Mouse (Mus musculus): ENCODE measurements around the gene Exoc6b. TPM values are rescaled to one million over a fixed set of nuclear protein-coding genes. Genes with fewer than 3 reads are reported as not detected.

Exoc6b gene
- polyA plus RNA-seq, 1 experiment = 11.1 TPM

DNA sequence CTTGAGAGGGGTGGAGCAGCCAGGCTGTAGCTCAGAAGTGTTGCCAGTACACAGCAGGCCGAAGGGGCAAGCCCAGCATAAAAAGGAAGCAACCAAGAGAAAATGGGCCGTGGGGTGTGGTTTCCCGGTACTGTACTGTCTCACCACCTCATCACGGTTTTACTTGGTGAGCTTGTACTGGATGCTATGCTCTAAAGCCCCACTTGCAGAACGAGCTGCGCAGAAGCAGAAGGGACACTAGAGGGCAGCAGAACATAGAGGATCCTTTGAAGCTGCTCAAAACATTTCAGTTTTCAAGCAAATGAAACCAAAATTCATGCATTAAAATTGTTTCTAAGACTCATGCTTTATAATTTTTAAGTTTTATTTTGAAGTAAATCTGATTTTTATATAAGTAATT is 31.6 kb downstream of the Exoc6b start:
- H3K4me3 ChIP-seq (ENCODE audit: insufficient read depth, low read depth, low read length) = no peak overlapping the region
- no peaks in the 10 kb centered on the region for H3K4me1 ChIP-seq (ENCODE audit: control insufficient read depth, insufficient read depth, insufficient read length, low read length)

DNA sequence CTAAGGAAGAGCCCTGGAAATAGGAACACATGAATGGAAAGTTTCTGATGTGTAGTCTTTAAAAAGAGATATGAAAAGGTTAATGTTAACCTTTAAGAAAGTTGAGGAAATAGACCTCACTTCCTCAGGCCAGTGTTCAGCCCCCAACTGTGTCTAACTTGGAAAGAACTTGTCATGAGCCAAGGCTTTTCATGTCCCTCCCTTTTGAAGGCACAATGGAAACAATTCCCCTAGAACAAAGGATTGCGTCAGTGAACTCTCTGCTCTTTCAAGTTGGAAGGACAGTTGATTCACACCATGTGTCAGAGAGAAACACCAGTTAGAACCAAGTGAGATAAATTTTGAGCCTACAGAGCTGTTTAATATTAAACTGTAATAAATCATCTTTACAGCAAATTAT is 39.6 kb downstream of the Exoc6b start:
- Histone ChIP-seq H3K27ac (replicated peaks; ENCODE audit: low read depth, low read length) (no peak overlapping the region), H3K4me1 (ENCODE audit: control insufficient read depth, insufficient read depth, insufficient read length, low read length) (peaks cover 6% of the 10 kb centered on the region), H3K4me3 (ENCODE audit: insufficient read depth, low read depth, low read length) (no peak overlapping the region)

More for the DNA sequence above, 31.6 kb downstream of the Exoc6b start:
- no peak overlapping the region for H3K27ac ChIP-seq (replicated peaks; ENCODE audit: low read depth, low read length)

DNA sequence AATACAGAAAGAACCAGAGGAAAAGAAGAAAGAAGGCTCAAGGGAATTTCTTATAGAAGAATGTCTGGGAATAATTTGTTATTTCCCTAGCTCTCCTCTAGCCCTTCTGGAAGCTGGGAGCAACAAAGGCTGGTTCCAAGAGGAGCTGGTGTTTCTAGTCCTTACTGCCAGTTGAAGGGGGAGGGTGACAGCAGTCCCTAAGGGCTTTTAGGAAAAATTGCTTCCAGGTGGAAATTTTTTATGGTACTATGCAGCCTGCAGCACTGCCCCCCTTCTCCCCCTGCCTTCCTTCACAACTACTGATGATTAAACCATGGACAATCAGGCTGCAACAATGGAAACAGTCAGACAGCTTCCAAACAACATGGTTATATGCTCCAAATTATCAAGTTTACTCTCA is 44.9 kb downstream of the Exoc6b start:
- H3K27ac ChIP-seq (replicated peaks; ENCODE audit: low read depth, low read length) = no peak overlapping the region
- H3K4me3 ChIP-seq (ENCODE audit: insufficient read depth, low read depth, low read length) = no peak overlapping the region
- peaks cover 3% of the 10 kb centered on the region for H3K4me1 ChIP-seq (ENCODE audit: control insufficient read depth, insufficient read depth, insufficient read length, low read length)

DNA sequence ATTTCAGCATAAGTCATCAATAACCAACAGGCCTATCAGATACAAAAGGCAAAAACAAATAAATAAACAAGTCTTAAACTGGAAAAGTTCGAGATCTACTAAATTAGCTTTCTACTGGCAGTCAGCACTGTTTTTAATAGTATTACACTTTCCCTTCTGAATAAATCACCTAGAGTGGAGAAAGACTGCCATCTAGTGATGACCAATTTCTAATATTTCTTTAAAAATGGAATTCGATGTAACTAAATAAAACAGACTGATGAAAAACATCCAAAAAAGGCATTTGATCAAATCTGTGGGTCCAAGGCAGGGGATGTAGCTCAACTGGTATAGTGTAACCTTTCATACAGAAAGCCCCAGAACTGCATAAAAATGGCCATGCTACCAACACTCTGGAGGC is 52.3 kb downstream of the Exoc6b start:
- no peaks in the 10 kb centered on the region for H3K4me1 ChIP-seq (ENCODE audit: control insufficient read depth, insufficient read depth, insufficient read length, low read length)
- H3K27ac ChIP-seq (replicated peaks; ENCODE audit: low read depth, low read length) = no peak overlapping the region
- no peak overlapping the region for H3K4me3 ChIP-seq (ENCODE audit: insufficient read depth, low read depth, low read length)

DNA sequence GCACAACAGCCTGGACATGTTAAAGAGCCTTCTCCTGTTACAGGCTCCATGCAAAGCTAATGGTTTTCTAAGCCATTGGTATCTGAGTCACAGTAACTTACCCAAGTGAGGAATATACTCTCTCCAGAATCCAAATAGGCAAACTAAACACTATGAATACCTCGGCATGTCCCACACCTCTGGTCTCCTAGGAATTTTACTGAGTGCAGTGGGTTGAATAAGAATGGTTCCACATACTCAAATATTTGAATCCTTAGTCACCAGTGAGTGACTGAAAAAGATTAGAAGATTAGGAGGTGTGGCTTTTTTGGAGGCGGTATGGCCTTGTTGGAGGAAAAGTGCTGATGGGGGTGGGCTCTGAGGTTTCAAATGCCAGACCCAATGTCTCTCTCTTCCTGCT is 55.4 kb downstream of the Exoc6b start:
- no peaks in the 10 kb centered on the region for H3K4me1 ChIP-seq (ENCODE audit: control insufficient read depth, insufficient read depth, insufficient read length, low read length)
- no peak overlapping the region for H3K4me3 ChIP-seq (ENCODE audit: insufficient read depth, low read depth, low read length)
- H3K27ac ChIP-seq (replicated peaks; ENCODE audit: low read depth, low read length) = no peak overlapping the region

DNA sequence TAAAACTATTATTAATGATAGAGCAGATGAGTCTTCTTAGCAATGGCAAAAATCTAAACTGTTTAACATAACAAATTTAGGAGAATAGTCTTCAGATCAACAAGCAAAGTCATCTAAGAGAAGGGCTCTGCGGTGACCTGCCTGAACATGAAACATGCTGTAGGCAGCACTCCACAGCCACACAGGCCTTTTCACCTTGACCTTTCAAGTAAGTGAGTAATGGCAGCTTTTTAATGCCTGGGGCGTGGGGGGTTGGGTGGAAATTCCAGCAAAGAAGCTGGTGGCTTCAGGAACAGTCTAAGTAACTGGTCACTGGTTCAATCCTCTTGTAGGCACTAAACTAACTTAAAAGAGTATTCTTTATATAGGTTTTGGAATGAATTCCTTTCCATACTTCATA is 58.9 kb downstream of the Exoc6b start:
- Histone ChIP-seq H3K4me1 (ENCODE audit: control insufficient read depth, insufficient read depth, insufficient read length, low read length) (no peaks in the 10 kb centered on the region), H3K27ac (replicated peaks; ENCODE audit: low read depth, low read length) (no peak overlapping the region), H3K4me3 (ENCODE audit: insufficient read depth, low read depth, low read length) (no peak overlapping the region)

DNA sequence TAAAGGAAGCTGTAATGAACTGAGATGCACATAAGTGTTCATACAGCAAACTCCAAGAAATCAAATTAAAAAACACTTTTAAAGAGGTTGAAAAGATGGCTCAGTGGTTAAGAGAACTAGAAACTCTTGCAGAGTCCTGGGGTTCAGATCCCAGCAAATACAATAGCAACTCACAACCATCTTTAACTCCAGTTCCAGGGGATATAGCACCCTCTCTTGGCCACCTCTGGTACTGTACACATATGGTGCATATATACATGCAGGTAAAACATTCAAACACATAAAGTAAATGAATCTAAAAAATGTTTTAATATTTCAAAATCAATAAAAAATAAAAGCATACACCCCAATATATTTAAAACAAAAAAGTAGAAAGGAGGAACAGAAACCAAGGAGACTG is 73.9 kb downstream of the Exoc6b start:
- H3K4me3 ChIP-seq (ENCODE audit: insufficient read depth, low read depth, low read length) = no peak overlapping the region
- H3K4me1 ChIP-seq (ENCODE audit: control insufficient read depth, insufficient read depth, insufficient read length, low read length) = no peaks in the 10 kb centered on the region
- no peak overlapping the region for H3K27ac ChIP-seq (replicated peaks; ENCODE audit: low read depth, low read length)

DNA sequence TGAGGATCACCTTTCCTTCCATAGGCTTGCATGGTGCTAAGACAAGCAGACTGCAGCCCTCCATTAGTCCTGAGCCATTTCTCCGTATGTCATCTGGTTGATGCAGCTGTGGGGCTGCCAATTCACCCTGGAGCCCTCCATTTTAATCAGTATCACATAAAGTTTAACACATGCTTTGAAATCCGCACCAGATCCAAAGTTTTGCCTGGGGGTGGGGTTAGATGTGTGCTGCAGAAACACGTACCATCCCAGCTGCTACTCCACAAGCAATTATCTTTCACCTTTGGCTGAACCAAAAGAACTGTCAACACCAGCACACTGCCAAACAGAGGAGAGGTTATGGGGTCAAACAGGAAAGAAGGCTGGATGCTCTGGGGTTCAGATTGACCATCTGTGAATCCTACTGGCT is 92.7 kb downstream of the Exoc6b start:
- Histone ChIP-seq H3K27ac (replicated peaks; ENCODE audit: low read depth, low read length) (no peak overlapping the region), H3K4me1 (ENCODE audit: control insufficient read depth, insufficient read depth, insufficient read length, low read length) (peaks cover 8% of the 10 kb centered on the region; the same call in 1 of the 2 replicates), H3K4me3 (ENCODE audit: insufficient read depth, low read depth, low read length) (no peak overlapping the region)

DNA sequence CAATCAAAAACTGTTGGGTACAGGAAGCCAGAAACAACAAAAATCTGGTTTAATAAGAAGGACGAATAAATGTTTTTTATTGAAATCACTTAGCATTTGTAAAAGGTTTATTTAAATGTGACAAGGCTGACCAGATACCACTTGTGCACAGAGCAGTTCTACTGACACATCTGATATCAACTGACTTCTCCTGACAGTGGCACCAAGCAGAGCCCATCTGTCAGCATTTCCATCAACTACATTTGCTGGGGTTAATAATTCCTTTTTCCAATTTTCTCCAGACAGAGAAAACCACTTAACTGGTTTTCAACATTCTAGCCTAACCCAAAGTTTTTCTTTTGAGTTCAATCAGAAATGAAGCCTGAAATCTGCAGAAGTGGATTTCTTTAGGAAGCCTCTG is 100.8 kb downstream of the Exoc6b start:
- no peak overlapping the region for H3K4me3 ChIP-seq (ENCODE audit: insufficient read depth, low read depth, low read length)
- H3K27ac ChIP-seq (replicated peaks; ENCODE audit: low read depth, low read length) = no peak overlapping the region
- H3K4me1 ChIP-seq (ENCODE audit: control insufficient read depth, insufficient read depth, insufficient read length, low read length) = no peaks in the 10 kb centered on the region; the same call in 1 of the 2 replicates

DNA sequence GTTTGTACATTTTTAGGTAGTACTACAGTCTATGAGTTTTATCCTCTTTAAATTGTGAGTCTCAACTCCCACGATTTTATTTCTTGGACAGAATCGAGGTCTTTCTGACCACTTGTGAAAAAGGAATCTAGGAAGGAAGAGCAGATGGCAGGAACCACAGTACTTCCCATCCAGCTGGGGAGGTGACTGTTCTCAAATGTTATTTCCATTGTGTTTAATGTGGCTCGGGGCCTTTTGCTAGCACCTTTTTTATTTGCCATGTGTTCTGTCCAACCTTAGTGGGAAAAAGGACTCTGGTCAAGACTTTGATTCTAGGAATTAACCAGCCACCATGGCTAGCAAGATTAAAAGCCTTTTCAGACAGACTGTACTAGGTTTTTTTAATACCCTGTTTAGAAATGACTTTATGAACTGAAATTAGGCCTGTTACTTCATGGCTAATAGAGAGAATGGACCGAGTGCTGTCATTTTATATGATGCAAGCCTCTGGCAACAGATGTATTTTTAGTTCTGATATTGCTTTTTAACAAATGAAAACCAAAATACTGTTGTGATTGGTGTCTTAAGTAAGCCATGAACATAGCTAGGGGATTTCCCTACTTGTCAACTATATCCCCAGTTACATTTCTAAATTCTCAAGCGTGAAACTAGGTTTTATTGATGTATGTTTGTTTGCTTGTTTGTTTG is 104.4 kb downstream of the Exoc6b start:
- Histone ChIP-seq H3K4me1 (ENCODE audit: control insufficient read depth, insufficient read depth, insufficient read length, low read length) (peaks cover 2% of the 10 kb centered on the region; the same call in 1 of the 2 replicates), H3K27ac (replicated peaks; ENCODE audit: low read depth, low read length) (no peak overlapping the region), H3K4me3 (ENCODE audit: insufficient read depth, low read depth, low read length) (no peak overlapping the region)

DNA sequence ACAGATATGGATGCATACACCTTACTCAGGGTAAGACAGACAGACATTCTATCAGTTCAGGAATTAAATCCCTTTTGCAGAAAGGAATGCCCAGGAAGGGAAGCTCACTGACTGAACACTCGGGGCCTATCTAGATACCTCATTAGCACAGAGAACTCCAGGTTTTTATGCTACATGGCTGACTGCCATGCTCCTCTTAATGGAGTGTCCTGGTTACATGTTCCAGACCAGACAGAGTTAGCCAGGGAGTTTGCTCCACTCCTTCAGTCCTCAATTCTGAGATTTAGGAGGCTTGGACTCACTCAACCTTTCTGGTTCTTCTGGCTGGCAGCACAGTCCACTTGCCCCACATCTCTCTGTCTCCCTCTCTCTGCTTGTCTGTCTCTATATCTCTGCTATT is 106.3 kb downstream of the Exoc6b start:
- H3K4me1 ChIP-seq (ENCODE audit: control insufficient read depth, insufficient read depth, insufficient read length, low read length) = peaks cover 2% of the 10 kb centered on the region; the same call in 1 of the 2 replicates
- H3K27ac ChIP-seq (replicated peaks; ENCODE audit: low read depth, low read length) = no peak overlapping the region
- no peak overlapping the region for H3K4me3 ChIP-seq (ENCODE audit: insufficient read depth, low read depth, low read length)

DNA sequence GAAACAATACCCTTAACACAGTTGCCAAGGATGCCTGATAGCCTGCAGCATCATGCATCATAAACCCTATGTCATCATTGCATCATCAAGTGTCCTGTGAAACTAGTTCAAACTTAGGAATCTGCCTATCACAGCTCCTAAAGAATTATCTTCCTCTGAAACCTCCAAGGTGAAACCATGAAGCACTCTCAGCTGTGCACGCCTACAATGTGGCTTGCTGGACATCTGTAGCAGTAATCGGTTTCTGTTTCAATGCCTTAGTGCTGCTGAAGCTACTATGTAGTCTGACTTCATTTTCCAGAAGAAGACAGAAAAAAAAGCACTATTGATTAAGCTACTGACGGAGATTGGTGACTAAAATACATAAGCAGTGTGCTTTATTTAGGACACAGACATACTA is 107.5 kb downstream of the Exoc6b start:
- H3K4me1 ChIP-seq (ENCODE audit: control insufficient read depth, insufficient read depth, insufficient read length, low read length) = peaks cover 2% of the 10 kb centered on the region; the same call in 1 of the 2 replicates
- H3K4me3 ChIP-seq (ENCODE audit: insufficient read depth, low read depth, low read length) = no peak overlapping the region
- no peak overlapping the region for H3K27ac ChIP-seq (replicated peaks; ENCODE audit: low read depth, low read length)

DNA sequence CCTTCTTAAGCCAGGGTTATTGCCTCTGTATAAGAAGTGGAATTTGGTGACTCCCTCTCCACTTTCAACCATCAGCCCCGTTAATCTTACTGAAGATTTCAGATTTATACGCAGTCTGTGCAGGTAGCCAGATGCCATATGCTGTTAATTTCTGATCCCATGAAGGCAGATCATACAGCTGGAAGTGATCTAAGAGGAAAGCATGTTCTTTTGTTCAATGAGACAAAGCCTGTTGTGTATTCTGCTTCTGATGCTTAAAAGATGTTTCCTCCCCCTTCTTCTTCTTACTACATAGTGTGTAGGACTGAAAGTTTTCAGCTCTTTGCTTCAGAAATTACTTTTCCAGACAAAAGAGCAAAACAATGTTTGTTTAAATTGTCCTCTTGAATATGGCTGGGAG is 109.8 kb downstream of the Exoc6b start:
- H3K4me3 ChIP-seq (ENCODE audit: insufficient read depth, low read depth, low read length) = no peak overlapping the region
- H3K27ac ChIP-seq (replicated peaks; ENCODE audit: low read depth, low read length) = no peak overlapping the region
- H3K4me1 ChIP-seq (ENCODE audit: control insufficient read depth, insufficient read depth, insufficient read length, low read length) = 0 out of 2 replicates have a peak, but pooled peaks cover 2% of the 10 kb centered on the region

DNA sequence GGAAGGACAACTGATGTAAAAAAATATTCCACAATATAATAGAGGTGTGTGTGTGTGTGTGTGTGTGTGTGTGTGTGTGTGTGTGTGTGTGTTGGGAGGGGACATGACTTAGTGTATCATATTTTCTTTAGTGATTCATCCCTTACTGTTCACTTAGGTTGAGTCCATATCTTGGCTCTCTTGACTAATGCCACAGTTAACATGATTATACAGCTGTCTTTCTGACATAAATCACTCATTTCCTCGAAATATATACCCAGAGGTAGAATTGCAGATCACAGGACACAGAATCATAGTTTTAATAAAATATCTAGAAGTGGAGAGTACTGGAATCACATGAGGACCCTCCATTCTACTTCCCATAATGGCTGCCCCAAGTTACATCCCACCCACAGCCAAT is 117.7 kb downstream of the Exoc6b start:
- H3K4me1 ChIP-seq (ENCODE audit: control insufficient read depth, insufficient read depth, insufficient read length, low read length) = no peaks in the 10 kb centered on the region
- no peak overlapping the region for H3K4me3 ChIP-seq (ENCODE audit: insufficient read depth, low read depth, low read length)
- H3K27ac ChIP-seq (replicated peaks; ENCODE audit: low read depth, low read length) = no peak overlapping the region

DNA sequence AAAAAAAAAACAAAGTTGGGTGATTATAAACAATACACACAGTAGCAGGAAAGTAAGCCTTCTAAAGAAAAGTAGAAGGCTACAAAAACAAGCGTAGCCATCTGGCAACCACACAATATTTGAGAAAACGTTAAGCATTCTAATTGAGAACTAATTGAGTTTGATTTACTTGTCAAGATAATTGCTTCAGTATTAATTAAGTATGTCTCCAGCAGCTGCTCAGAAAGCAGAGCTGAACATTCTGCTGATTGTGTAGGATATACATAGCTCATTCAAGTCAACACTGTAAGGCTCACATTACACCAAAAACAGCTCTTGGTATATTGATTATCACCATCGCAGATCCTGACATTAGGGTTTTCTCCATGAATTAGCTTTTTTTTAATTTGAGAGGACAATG is 122.7 kb downstream of the Exoc6b start:
- Histone ChIP-seq H3K4me3 (ENCODE audit: insufficient read depth, low read depth, low read length) (no peak overlapping the region), H3K4me1 (ENCODE audit: control insufficient read depth, insufficient read depth, insufficient read length, low read length) (no peaks in the 10 kb centered on the region), H3K27ac (replicated peaks; ENCODE audit: low read depth, low read length) (no peak overlapping the region)

DNA sequence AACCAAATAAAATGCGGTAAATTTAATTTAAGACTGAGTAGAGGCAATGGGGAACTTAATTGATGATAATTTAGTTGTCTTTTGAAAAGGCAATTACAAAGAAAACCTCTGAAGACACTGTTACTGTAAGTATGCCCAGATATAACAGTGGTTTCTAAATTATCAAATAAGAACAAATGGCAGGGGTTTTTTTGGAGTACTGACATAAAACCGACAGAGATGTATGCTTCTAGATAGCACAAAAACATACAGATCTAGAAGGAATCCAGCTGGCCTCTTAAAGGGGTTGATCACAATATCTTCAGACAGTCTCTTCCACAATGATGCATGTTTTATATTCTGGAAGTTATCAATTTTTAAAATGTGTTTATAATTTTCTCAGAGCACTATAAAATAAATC is 123.2 kb downstream of the Exoc6b start:
- Histone ChIP-seq H3K4me3 (ENCODE audit: insufficient read depth, low read depth, low read length) (no peak overlapping the region), H3K27ac (replicated peaks; ENCODE audit: low read depth, low read length) (no peak overlapping the region), H3K4me1 (ENCODE audit: control insufficient read depth, insufficient read depth, insufficient read length, low read length) (no peaks in the 10 kb centered on the region)
